Mouse (Mus musculus): ENCODE data around the gene Vps26c. TPM values are rescaled to one million over a fixed set of nuclear protein-coding genes. Genes with fewer than 3 reads are reported as not detected.

Vps26c gene
- polyA plus RNA-seq, 1 experiment: 40.7 TPM

DNA sequence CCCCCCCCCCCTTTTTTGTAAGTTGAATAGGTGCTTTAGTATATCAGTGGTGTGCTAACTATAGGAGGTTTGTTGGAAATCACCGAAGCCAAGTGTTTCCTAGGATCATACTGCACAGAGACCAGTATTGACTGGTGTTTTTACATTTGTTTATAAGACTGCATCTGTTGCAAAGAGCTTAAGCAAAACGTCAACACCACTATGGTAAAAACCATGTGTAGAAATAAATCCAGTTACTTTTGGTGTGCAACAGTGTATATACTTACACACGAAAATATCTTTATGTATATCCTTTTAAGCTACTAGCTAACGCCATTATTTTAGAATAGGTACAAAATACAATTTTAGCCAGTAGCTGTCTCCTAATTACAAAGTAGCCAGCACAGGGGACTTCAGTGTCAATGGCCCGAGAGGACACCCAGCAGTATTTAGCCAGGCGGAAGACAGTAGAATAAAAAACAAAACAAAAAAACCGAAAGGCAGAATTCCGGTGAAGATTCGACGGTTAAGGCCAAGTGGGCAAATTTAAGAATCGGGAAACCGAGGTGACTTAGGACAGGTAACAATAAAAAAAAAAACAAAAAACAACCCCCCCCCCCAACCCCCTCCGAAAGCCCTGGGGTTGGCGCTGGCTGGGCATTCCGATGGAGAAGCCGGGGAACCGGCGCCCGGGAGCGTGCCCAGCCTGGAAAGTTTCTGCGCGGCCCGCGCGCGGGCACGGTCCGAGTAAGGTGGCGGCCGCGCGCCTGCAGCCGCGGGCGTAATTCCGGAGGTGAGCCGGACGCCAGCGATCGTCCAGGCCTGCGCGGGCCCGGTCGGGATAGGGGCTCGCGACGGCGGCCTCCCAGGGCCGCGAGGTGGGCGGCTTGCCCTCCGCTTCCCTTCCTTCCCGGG is 42.0 kb upstream of the Vps26c start:
- Histone ChIP-seq H3K4me1 (ENCODE audit: control insufficient read depth, insufficient read depth, low read length) (peaks cover 6% of the 10 kb centered on the region), H3K4me3 (replicated peaks; ENCODE audit: extremely low read depth, low read depth, low read length) (peak overlapping the region; percentile 69)
- TF ChIP-seq POLR2A (IDR thresholded peaks at IDR 0.05; ENCODE audit: borderline replicate concordance, extremely low read depth, low read depth, low read length) (peak; percentile 57; the same call in 1 of the 2 replicates), CTCF (IDR thresholded peaks at IDR 0.05; ENCODE audit: insufficient read depth, low read length) (no peak)
- DNase-seq: peak; percentile 80
- WGBS: under 1% methylated on average over 53 of the region's 53 CpGs

- peaks cover 6% of the 10 kb centered on the region for H3K4me1 ChIP-seq (ENCODE audit: control insufficient read depth, insufficient read depth, low read length)
- WGBS: 51% methylated on average over 5 of the region's 5 CpGs
- no peak for TF ChIP-seq CTCF (IDR thresholded peaks at IDR 0.05; ENCODE audit: insufficient read depth, low read length)
- no peak for TF ChIP-seq POLR2A (IDR thresholded peaks at IDR 0.05; ENCODE audit: borderline replicate concordance, extremely low read depth, low read depth, low read length)
- DNase-seq: no peak
- no peak overlapping the region for H3K4me3 ChIP-seq (replicated peaks; ENCODE audit: extremely low read depth, low read depth, low read length)
Observed at GRCm38 (mm10) chr16:94567751-94568150, 41.1 kb upstream of the Vps26c start.

DNA sequence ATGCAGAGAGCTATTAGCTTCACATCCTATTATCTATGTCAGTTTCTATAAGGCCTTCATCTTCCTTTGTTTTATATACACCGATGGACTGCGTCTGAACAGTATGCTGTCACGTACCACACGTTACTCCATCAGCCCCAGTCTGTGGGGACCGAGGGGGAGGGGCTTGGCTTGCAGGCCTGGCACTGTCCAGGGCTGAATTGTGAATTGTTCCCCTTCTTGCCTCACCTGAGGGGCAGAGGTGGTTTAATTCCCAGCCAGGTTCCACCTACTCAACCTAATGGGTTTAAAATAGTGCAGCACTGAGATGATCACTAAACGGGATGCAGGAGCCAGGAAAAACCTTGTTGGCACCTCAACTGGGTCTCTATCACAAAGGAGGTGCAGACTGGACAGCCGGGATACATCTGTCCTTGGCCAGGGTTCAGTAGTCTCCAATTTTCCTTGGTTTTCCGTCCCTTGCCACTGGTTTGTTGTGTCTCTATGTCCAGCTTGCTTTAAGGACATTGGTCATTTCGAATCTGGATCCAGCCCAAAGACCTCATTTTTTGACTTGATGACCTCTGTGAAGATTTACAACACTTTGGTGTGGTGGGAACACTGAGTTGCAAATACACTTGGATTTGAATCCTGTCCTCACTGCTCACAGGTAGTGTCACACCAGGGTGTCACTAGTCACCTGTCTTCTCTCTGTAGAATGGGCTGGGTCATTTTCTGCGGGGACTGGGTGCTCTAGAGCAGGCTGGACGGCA is 40.4 kb upstream of the Vps26c start:
- DNase-seq: no peak
- WGBS: 84% methylated on average over 11 of the region's 11 CpGs
- Histone ChIP-seq H3K4me3 (replicated peaks; ENCODE audit: extremely low read depth, low read depth, low read length) (no peak overlapping the region), H3K4me1 (ENCODE audit: control insufficient read depth, insufficient read depth, low read length) (peaks cover 2% of the 10 kb centered on the region)
- TF ChIP-seq CTCF (IDR thresholded peaks at IDR 0.05; ENCODE audit: insufficient read depth, low read length) (no peak), POLR2A (IDR thresholded peaks at IDR 0.05; ENCODE audit: borderline replicate concordance, extremely low read depth, low read depth, low read length) (no peak)

DNA sequence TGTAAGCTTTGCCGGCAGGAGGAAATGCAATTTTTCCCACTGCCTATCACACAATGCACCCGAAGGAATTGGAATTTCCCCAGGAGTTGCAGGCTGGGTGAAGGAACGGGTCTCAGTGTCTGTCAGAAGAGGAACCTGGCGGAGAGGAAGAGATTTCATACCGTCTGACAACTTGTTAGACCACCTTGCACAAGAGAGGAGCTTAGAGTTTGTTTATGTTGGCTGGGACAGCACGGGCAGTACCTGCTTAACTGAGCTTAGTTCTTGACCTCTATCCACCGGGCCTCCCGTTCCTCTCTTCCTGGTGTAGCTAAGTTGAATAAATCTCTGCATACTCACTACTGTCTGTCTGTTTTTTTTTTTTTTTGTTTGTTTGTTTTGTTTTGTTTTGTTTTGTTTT is 39.5 kb upstream of the Vps26c start:
- WGBS: 22% methylated on average over 8 of the region's 8 CpGs
- H3K4me3 ChIP-seq (replicated peaks; ENCODE audit: extremely low read depth, low read depth, low read length): no peak overlapping the region
- TF ChIP-seq CTCF (IDR thresholded peaks at IDR 0.05; ENCODE audit: insufficient read depth, low read length): no peak
- no peak for TF ChIP-seq POLR2A (IDR thresholded peaks at IDR 0.05; ENCODE audit: borderline replicate concordance, extremely low read depth, low read depth, low read length)
- no peak for DNase-seq
- peaks cover 5% of the 10 kb centered on the region; the same call in 1 of the 2 replicates for H3K4me1 ChIP-seq (ENCODE audit: control insufficient read depth, insufficient read depth, low read length)

- TF ChIP-seq CTCF (IDR thresholded peaks at IDR 0.05; ENCODE audit: insufficient read depth, low read length) (no peak), POLR2A (IDR thresholded peaks at IDR 0.05; ENCODE audit: borderline replicate concordance, extremely low read depth, low read depth, low read length) (no peak)
- Histone ChIP-seq H3K4me3 (replicated peaks; ENCODE audit: extremely low read depth, low read depth, low read length) (no peak overlapping the region), H3K4me1 (ENCODE audit: control insufficient read depth, insufficient read depth, low read length) (peaks cover 10% of the 10 kb centered on the region; the same call in 1 of the 2 replicates)
- no peak for DNase-seq
- WGBS: 44% methylated on average over 5 of the region's 5 CpGs
Observed at GRCm38 (mm10) chr16:94560618-94561017, 34.0 kb upstream of the Vps26c start.

- Histone ChIP-seq H3K4me1 (ENCODE audit: control insufficient read depth, insufficient read depth, low read length) (peaks cover 10% of the 10 kb centered on the region; the same call in 1 of the 2 replicates), H3K4me3 (replicated peaks; ENCODE audit: extremely low read depth, low read depth, low read length) (no peak overlapping the region)
- DNase-seq: no peak
- 37% methylated on average over 7 of the region's 7 CpGs for WGBS
- no peak for TF ChIP-seq CTCF (IDR thresholded peaks at IDR 0.05; ENCODE audit: insufficient read depth, low read length)
- TF ChIP-seq POLR2A (IDR thresholded peaks at IDR 0.05; ENCODE audit: borderline replicate concordance, extremely low read depth, low read depth, low read length): no peak
Observed at GRCm38 (mm10) chr16:94559782-94560181, 33.2 kb upstream of the Vps26c start.

GRCm38 (mm10) chr16:94559282-94559681 is 32.7 kb upstream of the Vps26c start:
- TF ChIP-seq POLR2A (IDR thresholded peaks at IDR 0.05; ENCODE audit: borderline replicate concordance, extremely low read depth, low read depth, low read length) (no peak), CTCF (IDR thresholded peaks at IDR 0.05; ENCODE audit: insufficient read depth, low read length) (no peak)
- 9% methylated on average over 7 of the region's 7 CpGs for WGBS
- Histone ChIP-seq H3K4me1 (ENCODE audit: control insufficient read depth, insufficient read depth, low read length) (peaks cover 10% of the 10 kb centered on the region; the same call in 1 of the 2 replicates), H3K4me3 (replicated peaks; ENCODE audit: extremely low read depth, low read depth, low read length) (peak overlapping the region; percentile 26)
- DNase-seq: no peak

DNA sequence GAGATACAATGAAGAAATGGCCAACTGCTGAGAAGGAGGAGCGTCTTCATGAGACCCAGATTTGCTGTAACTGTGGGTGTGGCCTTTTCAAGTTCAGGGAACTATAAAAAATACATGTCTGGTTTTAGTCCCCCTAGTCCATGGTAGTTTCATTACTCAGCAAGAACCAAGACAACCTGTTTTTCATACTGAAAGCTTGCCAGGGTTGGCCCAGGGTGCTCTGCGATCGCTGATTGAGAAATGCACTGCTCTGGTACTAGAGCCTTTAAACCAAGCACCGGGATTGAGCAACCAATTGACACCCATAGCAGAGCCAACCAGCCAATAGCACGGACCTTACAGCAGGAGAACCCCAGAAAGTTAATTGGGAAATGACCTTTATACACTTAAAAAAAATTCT is 29.6 kb upstream of the Vps26c start:
- no peak for TF ChIP-seq CTCF (IDR thresholded peaks at IDR 0.05; ENCODE audit: insufficient read depth, low read length)
- TF ChIP-seq POLR2A (IDR thresholded peaks at IDR 0.05; ENCODE audit: borderline replicate concordance, extremely low read depth, low read depth, low read length): no peak
- no peak for DNase-seq
- WGBS: 58% methylated on average over 5 of the region's 5 CpGs

GRCm38 (mm10) chr16:94555346-94555745 is 28.7 kb upstream of the Vps26c start:
- Histone ChIP-seq H3K4me3 (replicated peaks; ENCODE audit: extremely low read depth, low read depth, low read length) (no peak overlapping the region), H3K4me1 (ENCODE audit: control insufficient read depth, insufficient read depth, low read length) (peaks cover 3% of the 10 kb centered on the region; the same call in 1 of the 2 replicates)
- WGBS: 81% methylated on average over 7 of the region's 7 CpGs
- TF ChIP-seq POLR2A (IDR thresholded peaks at IDR 0.05; ENCODE audit: borderline replicate concordance, extremely low read depth, low read depth, low read length) (no peak), CTCF (IDR thresholded peaks at IDR 0.05; ENCODE audit: insufficient read depth, low read length) (no peak)
- no peak for DNase-seq

More for the DNA sequence above, 29.6 kb upstream of the Vps26c start:
- no peak overlapping the region for H3K4me3 ChIP-seq (replicated peaks; ENCODE audit: extremely low read depth, low read depth, low read length)
- peaks cover 5% of the 10 kb centered on the region; the same call in 1 of the 2 replicates for H3K4me1 ChIP-seq (ENCODE audit: control insufficient read depth, insufficient read depth, low read length)
